Mouse (Mus musculus): ENCODE measurements at regions not wholly inside any gene's neighbourhood (a gene's known extent, or its start where the extent isn't known, plus 50 kb on each side); places are given as distances from the start of the nearest gene placed in this dataset.

DNA sequence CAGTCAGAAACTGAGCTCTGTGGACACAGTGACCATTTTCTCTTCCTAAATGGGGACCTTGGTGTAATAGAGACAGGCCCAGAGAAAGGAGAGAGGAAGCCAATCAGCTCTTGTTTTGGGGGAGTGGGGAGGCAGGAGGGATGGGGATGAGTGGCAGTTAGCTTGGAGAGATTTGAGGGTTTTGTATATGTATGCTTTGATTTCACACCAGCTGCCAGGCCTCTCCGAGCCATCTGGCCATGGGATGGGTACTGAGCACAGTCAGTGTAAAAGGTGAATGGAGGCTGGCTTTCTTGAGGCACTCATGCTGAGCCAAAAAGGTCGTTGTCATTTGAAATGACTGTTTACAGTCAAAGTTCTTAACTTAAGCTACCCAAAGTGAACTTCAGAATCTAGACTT, 295.2 kb upstream of the Gadl1 start:
- no peak for DNase-seq

DNA sequence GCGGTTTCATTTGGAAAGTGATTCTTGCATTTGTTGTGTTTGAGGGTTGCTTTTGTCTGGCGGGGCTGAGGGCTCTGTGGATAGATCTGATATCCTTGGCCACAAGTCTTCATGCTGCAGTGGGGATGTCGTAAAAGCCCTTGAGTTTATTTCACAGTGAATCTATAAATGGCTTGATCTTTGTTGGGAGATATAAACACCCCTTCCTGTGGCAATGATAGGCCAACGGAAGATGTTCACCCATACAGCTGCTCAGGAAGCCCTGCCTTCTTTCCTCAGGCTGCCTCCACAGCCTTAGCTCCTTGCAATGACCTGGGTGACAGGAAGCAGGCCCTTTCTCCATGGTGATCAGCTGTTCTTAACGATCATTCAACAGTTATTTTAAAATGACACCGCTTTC, 291.3 kb upstream of the Gadl1 start:
- DNase-seq, result no peak

DNA sequence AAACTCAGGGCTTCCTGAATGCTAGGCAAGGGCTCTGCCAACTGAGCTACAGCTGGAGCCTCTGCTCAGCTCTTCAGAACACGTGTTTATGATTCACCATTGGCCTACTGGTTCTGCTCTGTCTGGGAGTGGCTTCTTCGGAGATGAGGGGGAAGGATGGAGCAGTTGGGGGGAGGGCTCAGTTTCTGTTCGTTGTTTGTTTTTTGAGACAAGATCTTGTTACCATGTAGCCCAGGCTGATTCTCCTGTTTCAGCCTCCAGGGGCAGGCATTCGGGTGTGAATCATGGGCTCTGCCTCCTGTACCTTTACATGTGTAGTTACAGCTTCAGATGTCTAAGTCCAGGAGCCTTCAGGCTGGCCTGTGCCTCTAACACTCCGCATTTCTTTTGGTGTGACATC, 285.3 kb upstream of the Gadl1 start:
- no peak for DNase-seq

DNA sequence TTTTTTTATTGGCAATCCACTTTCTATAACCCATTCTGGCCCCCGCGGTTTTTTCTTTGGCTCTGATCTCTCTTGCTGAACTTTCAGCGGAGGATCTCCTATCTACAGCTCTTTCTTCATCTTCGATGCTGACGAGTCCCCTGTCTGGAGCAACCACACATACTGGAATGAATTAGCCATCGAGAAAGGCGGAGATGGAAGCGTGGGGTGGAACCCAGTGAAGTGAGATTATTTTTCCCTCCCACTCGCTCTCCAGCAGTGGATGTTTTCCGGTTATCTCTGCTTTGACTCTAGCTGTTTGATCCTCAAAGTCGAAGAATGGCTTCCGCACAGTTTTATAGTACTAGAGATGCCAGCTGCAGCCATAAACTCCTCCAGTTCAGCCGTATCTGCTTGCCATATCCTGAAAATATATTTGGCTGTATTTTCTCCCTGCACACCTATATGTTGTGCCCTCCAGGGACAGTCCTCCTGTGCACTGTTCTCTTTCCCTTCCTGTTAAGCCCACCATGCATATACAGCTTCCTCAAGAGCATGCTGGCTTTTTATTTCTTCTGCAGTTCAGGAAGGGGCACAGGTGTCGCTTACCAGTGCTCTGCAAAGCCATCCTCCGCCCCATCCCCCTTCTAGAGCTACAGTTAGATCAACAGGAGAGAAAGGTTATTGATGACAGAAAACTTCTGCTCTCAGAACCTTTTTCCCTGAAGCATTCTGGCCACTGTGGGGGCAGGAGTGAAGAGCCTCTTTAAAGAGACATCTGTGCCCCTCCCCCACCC, 284.3 kb upstream of the Gadl1 start:
- no peak for DNase-seq

DNA sequence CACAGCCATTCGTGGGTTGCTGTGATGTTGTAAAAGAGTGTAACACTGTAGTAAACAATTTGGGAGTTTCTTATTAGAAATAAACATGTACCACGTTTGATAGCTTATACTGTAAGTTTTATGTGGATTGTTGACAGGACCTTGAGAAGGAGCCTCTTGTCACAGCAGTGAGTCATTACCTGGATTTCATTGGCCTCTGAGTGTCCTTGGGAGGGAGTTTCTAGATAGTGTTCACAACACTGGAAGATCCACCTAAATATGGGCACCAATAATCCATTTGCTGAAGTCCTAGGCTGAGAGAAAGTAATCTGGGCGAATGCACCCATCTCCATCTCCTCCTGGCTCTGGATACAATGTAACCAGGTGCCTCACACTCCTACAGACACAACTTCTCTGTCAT, 281.7 kb upstream of the Gadl1 start:
- no peak for DNase-seq

DNA sequence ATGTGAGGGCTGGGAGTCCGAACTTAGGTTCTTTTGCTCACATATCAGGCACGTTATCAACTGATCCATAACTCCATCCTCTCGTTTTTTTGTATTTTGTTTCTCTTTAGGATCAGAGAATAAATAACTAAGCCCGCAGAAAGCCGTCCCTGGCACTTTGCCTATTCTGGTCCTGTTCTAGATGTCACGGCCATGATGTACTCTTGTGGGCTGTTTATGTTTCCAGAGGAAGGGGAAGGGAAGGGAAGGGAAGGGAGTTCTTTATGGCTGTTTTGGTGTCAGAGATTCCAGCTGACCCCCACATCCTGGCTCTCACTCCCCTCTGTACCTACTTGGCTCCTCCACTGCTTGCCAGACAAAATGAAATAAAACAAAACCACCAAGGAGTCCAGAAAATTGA, 272.1 kb upstream of the Gadl1 start:
- DNase-seq, result no peak

DNA sequence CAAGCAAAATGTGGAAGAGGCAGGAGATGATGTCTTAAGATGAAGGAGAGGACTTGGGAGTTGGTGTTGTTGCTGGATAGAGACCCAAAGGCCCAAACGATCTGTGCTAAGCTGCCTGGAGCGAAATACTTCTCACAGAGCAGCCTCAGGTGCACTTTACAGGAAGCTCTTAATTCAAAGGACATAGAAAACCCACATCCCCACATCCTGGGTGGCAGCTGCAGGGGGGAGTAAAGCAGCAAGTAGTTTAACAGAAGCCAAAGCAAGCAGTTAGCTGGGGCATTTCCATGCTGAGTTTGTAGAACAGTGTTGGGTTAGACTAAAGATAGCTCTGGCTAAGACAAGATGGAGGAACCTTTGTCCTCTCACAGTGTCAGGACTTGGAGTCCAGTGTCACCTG, 268.5 kb upstream of the Gadl1 start:
- no peak for DNase-seq

DNA sequence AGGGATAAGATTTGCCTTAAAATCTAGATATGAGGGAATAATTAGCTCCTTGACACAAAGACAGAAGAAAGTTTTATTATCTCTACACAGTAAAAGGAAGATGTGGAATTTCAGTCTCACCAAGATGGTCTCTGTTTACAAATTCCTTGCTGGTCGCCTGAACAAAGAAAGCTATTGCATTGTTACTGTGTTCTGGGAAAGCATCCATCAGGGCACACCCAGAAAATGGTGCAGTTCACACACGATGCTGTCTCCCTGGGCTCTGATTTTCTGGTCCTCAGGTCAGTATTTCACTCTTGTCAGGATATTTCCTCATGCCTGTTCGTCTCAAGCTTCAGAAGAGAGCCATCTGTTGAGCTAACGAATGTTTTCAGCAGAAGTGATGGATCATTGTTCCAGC, 267.2 kb upstream of the Gadl1 start:
- DNase-seq, result no peak

DNA sequence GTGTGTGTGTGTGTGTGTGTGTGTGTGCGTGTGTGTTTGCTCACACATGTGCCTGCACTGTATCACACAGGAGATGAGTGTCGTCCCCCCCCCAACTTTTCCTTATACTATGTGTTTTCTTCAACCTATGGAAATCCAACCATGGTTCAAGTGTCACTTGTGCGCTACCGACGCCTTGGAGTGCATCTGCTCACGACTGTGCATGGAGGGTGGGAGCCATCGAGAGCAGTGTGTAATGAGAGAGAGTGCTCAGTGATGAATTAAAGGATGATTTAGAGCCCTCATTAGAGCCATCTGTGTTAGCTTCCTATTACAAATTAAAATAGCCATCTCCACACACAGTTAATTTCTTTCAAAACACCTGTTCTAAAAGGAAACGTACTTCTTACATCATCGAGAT, 264.3 kb upstream of the Gadl1 start:
- no peak for DNase-seq

DNA sequence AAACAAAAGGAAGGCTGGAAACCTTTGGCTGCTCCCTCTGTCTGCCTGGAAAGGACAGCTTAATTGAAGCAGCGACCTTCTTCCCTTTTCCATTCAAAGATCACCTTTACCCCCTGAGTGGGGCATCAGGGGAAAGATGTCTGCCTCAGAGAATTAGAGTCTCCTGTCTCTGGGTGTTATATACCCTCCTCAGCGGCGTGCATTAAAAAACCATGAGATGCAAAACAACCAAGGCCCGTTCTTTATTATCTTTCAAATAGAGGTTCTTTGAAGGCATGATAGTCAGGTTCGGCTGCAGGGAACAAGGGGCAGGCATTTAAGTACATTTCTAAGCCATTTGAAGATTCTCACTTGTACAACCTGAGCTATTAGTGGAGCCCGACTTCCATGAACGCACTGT, 263.0 kb upstream of the Gadl1 start:
- DNase-seq, result no peak

DNA sequence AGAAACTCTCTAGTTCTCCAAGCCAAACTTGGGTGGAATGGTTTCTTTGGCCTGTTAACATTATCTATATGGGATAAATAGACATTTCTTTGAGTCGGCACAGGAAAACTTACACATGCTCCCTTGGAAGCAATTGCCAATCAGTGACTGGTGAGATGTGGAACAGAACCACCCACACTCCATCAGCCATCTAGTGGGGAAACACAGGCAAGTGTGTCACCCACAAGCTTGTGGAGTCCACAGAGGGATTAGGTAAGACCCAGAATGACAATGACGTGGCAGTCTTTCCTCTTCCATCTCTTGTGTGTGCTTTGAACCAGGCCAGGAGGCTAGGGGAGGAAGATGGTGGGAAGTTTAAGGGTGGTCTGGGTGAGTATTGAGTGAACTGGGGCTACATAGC, 257.5 kb upstream of the Gadl1 start:
- no peak for DNase-seq

DNA sequence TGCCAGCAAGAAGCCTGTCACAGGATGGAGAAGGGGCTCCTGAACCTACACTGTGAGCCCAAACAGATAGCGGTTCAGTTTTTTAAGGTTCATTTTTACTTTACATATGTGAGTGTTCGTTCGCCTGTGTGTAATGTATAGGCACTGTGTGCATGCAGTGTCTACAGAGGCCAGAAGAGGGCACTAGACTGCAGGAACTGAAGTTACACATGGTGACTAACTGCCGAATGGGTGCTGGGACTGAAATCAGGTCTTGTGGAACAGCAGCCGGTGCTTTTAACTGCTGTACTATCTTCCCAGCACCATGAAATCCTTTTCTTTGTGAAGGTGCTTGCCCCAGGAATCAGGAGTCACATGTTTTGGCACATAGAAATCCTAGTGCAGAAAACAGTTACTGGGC, 256.1 kb upstream of the Gadl1 start:
- no peak for DNase-seq

DNA sequence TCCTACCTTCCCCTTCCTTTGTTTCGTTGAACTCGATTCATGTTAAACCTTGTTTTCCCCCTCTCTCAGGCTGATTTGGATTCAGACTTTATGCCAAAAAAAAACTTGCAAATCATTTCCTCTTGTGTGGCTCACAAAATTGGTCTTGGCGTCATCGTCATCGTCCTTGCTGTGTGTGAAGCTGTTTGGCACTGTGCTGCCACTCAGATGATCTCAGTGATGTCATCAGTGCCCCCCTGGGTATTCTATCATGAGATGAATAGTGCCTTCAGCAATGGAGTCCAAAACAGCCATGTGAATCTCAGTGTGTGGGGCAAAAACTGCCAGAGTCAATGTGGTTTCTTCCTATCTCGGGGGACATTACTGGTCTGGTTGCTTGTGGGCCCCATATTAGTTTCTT, 254.3 kb upstream of the Gadl1 start:
- no peak for DNase-seq

DNA sequence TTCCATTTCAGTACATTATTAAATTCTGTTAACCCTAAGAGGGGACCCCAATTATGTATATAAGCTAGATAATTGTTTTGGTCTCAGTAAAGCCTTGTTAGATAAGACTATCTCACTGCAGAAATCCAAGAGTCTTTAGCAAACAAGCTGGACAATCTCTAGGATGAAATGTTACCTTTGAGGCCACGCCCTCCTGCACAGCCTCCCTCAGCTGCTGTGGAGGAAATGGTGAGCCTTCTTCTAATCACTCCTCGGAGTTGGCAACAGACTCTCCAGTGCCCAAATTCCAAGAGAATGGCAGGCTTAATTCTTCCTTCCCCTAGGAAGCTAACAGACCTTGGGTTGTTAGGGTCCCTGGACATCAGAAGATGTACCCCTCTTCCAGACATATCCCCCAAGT, 252.7 kb upstream of the Gadl1 start:
- DNase-seq, result no peak

DNA sequence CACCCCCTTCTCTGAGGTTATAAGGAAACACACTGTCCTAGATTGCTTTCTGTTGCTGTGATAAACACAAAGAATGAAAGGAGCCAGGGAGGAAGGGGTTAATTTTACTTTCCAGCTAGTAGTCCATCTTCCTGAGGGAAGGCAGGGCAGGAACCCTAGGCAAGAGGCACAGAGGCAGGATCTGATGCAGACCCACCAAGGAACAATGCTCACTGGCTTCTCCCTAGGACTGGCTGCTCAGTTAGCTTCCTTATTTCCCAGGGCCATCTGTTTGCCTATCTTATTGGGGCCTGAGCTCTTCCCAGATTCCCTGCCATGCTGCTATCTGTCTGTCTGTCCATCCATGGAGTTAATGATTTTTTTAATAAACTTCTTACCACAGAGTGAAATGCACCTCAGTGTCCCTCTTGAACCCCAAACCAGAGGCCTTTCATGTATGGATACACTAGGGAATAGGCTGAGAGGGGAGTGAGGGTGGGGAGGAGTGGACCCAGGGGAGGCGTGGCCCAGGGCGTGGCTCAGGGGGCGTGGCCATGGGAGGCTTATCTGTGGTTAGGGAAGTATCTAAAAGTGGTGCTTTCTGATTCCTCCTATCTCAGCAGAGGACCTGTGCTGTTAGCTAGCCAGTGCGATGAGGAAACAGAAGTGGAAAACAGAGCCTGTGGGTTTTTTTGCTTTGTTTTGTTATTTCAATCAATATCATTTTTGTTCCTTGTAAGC, 252.1 kb upstream of the Gadl1 start:
- DNase-seq, result no peak

DNA sequence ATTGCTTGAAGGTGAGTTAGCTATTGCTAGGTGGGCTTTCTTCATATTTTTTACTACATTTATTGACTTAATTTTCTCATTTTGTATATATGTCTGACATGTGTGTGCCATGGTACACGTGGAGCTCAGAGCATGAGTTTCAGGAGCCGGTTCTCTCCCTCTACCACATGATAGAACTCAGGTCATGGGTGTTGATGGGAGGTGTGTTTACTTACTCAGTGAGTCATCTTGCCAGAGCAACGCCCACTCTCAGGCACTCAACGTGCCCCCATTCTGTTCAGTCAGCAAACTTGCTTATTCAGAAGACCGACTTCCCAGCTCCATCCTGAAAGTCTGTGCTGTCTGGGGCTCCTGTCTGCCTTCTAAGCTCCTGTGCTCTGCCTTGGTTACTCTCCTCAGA, 250.8 kb upstream of the Gadl1 start:
- no peak for DNase-seq

DNA sequence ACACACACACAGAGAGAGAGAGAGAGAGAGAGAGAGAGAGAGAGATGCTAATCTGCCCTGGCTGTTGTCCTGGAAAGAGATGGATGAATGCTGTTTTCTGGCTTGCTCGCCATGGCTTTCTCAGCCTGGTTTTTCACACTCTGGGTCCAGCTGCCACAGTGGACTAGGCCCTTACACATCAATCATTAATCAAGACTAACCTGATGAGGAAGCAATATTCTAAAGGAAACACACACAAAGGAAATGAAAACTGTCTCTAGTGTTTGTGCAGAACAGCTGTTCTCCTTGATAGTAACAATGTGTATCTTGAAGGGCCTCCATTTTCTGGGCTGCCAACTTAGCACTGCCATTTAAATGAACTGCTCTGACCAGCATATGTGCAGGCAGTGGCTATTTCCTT, 248.9 kb upstream of the Gadl1 start:
- peak; percentile 11 to 49 for DNase-seq

DNA sequence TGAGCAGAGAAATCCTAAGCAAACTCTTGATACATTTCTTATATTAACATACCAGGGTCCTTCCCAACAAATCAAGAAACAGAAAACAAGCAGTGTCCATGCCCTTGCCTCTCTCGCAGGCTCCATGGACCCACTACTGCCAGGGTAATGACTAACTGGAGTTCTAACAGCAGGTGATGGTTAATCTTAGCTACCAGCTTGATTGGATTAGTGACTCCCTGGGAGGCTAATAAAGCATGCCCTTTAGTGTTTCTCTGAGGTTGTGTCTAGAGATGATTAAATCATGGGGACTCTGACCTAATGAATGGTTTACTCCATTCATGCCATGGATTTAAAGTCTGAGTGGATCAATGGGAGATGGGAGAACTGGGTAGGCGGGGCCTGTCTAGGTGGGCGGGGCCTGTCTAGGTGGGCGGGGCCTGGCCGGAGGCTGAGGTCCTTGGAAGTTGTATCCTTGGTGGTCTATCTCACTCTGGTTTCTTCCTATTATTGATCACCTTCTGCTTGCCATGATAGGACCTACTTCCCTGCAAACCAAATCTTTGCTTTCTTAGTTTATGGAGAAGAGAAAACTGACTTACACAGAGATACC, 247.3 kb upstream of the Gadl1 start:
- peak; percentile 47 to 68 for DNase-seq

DNA sequence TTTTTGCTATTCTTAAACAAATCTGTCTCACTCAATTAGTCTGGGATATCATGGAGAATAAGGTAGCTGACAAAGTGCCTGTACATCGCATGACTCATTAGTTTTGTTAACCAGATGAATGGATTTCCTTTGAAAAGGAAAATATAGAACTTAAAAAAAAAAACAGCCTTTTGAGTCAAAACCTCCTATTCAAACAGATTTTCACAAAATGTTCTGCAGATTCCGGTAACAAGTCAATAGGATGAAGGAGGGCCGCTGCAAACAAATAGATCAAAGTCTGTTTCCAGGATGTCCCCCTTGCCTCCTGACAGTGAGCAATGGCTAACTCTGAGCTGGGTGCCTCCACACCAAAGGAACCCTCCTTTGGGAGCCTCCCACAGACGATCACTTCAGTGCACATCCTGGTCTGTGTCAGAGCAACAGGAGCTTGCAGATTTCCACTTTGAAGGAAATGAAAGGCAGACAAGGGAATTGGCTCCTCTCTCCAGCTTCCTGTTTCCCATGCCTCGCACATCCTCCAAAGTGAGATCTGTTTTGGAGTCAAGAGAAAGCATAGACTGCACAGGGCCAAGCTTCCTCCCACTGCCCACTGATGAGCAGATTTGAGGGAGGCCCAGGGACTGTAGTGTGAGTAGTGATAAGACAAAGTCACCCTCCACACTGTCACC, 243.8 kb upstream of the Gadl1 start:
- peak; percentile 23 to 28 for DNase-seq

DNA sequence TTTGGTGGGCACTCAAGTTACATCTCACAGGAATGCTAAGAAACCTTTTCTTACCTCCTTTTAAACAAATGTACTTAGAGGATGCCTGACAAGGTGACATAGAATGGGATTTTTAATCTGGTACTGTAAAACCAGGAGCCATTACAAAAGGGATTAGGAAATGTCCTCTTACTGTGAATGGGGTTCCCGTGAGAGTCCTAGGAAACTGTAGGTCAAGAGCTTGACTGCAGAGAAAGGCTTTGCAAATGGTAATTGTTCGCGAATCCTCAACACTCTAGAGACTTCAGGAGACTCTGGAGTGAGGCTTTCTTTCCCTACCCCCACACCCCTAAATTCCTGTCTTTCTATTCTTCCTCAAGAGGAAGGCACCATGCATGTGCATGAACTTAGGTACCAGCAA, 242.7 kb upstream of the Gadl1 start:
- no peak for DNase-seq

DNA sequence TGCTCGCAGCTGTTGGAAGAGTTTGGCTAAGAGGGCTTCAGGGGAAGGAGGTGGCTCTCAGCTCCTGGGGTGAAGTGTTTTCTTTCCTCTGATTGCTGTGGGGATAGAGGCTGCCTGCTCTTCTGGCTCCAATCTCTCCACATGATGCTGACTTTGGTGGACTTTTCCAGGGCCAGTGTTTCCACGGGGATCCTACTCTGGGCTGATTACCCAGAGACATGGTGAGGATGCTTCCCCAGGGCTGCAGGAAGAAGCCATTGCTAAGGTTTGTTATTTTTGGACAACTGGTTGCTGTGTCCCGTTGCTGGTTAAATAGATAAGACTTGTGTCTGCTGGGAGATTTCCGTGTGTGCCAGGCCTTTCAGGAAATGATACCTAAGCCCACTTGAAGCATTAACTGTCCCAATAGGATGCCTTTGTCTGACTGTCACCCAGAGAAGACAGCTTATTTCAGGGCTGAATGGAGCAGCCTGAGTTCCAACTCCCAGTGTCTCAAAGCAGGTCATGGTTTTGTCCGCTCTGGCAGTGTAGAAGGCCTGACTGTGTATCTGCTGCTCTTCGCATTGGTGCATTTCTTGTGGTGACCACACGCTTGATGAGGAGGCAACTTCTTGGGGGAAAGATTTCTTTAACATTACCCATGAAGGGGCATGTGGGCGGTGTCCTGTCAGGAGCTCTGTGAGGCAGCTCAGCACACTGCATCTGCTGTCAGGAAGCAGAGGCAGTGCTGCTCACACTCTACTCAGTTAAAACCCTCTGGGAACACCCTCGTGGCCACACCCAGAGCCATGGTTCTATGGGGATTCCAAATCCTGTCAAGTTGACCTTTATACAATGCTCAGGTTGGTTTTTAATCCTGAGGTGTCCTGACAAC, 228.3 kb upstream of the Gadl1 start:
- DNase-seq, result no peak

DNA sequence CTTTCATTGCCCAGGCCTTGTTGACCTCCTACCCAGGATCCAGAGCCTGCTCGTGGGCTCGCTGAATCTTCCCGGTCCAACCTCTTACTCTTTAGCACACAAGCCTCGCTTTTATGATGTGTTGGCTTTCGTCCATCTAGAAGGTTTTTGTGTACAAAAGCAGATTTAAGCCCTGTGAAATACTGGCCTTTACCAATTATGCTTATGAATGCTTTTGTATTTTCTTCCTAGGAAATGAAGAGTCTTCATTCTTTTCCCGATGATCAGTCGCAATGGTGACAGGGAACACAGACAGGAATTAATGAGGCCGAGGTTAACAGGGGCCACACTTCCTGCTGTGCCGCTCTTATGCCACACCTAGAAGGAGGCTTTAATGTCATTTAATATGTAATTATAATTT, 227.4 kb upstream of the Gadl1 start:
- no peak for DNase-seq

DNA sequence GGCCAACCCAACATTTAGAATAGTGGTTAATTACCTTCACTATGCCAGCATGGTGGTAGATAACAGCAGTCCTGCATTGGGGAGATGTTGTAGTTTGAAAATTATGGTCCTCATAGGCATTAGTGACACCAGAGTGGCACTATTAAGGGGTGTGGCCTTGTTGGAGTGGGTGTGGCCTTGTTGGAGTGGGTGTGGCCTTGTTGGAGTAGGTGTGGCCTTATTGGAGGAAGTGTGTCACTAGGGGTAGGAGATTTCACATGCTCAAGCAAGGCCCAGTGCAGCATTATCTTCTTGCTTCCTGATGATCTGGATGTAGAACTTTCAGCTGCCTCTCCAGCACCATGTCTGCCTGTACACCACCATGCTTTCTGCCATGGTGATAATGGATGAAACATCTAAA, 225.3 kb upstream of the Gadl1 start:
- no peak for DNase-seq
